Comparison of ENCODE assay signal across 8 mouse cellular contexts in the genomic region with DNA sequence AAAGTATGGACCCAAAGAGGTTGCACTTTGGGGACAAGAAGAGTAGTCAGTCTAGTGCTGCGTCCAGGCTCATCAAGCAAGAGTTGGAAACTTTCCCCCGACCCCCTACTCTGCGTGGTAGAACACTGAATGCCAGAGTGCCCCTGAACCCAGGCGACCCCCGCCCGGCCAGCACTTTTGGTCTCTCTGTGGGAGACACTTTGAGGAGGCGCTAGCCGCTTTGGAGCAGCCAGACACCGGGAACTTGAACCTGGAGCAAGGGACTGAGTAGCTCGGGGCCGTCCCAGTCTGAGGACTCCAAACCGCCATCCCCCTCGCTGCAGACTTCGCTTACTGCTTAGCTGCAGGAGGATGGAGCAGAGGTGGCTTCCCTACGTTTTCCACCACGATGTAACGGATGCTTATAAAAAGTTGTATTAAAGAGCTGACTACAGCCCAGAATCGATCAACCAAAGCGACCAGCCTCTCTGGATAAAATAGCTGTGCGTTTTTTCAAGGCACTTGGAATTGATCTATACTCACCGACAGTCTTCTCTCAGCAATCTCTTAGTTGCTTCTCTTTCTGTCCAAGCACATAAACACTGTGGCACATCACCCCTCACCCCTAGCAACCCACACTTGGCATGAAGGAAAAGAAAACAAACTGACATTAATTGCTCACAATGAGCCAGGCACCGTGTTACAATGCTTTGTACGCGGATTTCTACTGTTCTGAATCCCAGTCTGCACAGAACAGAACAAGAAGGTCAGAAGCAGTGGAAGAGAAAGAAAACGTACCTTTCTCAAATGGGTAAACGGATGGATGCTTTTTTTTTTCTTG. TPM values are rescaled to one million over a fixed set of nuclear protein-coding genes. Genes with fewer than 3 reads are reported as not detected.
DNase-seq lines count a peak whose midpoint lies in the region; ATAC-seq lines count a peak whose summit lies in the region.

No protein-coding gene starts in this region.

- H3K27ac ChIP-seq in heart, embryonic 15.5 days = peak overlapping the region; percentile 89
- no peak overlapping the region; the same call in 1 of the 2 replicates for H3K27ac ChIP-seq in midbrain, embryonic 16.5 days (ENCODE audit: low read length)

- H3K4me1 ChIP-seq in heart, embryonic 15.5 days (replicated peaks) = peaks cover 16% of the 10 kb centered on the region
- peaks cover 11% of the 10 kb centered on the region for H3K4me1 ChIP-seq in midbrain, embryonic 16.5 days (ENCODE audit: control insufficient read depth, insufficient read depth, low read length)

- ATAC-seq in heart, embryonic 15.5 days (replicated peaks; ENCODE audit: insufficient number of reproducible peaks, insufficient read depth, low FRiP score, low read depth) = no peak
- no peak for ATAC-seq in midbrain, embryonic 16.5 days

- H3K9me3 ChIP-seq in heart, embryonic 15.5 days (replicated peaks) = no peaks in the 10 kb centered on the region
- H3K9me3 ChIP-seq in midbrain, embryonic 16.5 days (replicated peaks; ENCODE audit: control insufficient read depth, low read length, poor library complexity, severe bottlenecking) = no peaks in the 10 kb centered on the region

- peak overlapping the region; percentile 87 for H3K4me3 ChIP-seq in heart, embryonic 15.5 days
- H3K4me3 ChIP-seq in midbrain, embryonic 16.5 days (ENCODE audit: low read depth, low read length) = peak overlapping the region; percentile 90

- peak overlapping the region; percentile 96 for H3K4me2 ChIP-seq in heart, embryonic 15.5 days
- H3K4me2 ChIP-seq in midbrain, embryonic 16.5 days (ENCODE audit: low read length) = peak overlapping the region; percentile 85

- peaks cover 7% of the 10 kb centered on the region; the same call in 1 of the 2 replicates for H3K27me3 ChIP-seq in heart, embryonic 15.5 days
- no peaks in the 10 kb centered on the region; the same call in 1 of the 2 replicates for H3K27me3 ChIP-seq in midbrain, embryonic 16.5 days (ENCODE audit: control insufficient read depth, insufficient read depth, low read depth, low read length)

- peak; percentile 9 for DNase-seq in urinary bladder, postnatal 14 days (ENCODE audit: low spot score)
- DNase-seq in urinary bladder, adult 2 months (ENCODE audit: low spot score) = no peak
- peak; percentile 71 for DNase-seq in embryo, embryonic 9.5 days (ENCODE audit: extremely low spot score)
- DNase-seq in left cerebral cortex, postnatal 4 days = peak; percentile 23
- DNase-seq in urinary bladder, postnatal 36 days (ENCODE audit: low spot score in 2 of 2) = peak; percentile 5 to 6
- no peak for DNase-seq in frontal cortex, adult 2 months (ENCODE audit: extremely low spot score in 1 of 2, low spot score in 1 of 2)

- H3K9ac ChIP-seq in heart, embryonic 15.5 days = peak overlapping the region; percentile 77
- H3K9ac ChIP-seq in midbrain, embryonic 16.5 days (ENCODE audit: low read depth, low read length) = no peak overlapping the region

- no peaks in the 10 kb centered on the region for H3K36me3 ChIP-seq in heart, embryonic 15.5 days
- no peaks in the 10 kb centered on the region for H3K36me3 ChIP-seq in midbrain, embryonic 16.5 days (ENCODE audit: control insufficient read depth, insufficient read depth, low read length)

- WGBS in heart, embryonic 15.5 days = 10% methylated on average over 26 of the region's 26 CpGs
- WGBS in midbrain, embryonic 16.5 days = 4% methylated on average over 26 of the region's 26 CpGs

- intact Hi-C loops in left cerebral cortex, postnatal 4 days (cut with DNase I) = loop anchor here (5.0 to 10.0 kb wide), 2 partner anchors 312 to 1040 kb away; no protein-coding TSS in a partner anchor

RNA-seq across cellular contexts. Expression of a gene that starts 1.2 kb away (rescaled TPM):
- 15.1 and 29.5 TPM in 2 replicates for polyA plus RNA-seq in urinary bladder, adult 2 months (2012; rRNA removed)
- 12.9 and 15.8 TPM in 2 replicates for polyA plus RNA-seq in heart, embryonic 15.5 days (2015; fragmentation: Nextera tagmentation; extraction: Ambion mirVana)
- total RNA-seq in left cerebral cortex, postnatal 4 days (2021) = 100 to 1,000 TPM; 179 to 184 TPM
- 49.8 and 61.6 TPM in 2 replicates for polyA plus RNA-seq in midbrain, embryonic 16.5 days (2015; fragmentation: Nextera tagmentation; extraction: Ambion mirVana)
- polyA plus RNA-seq in frontal cortex, adult 2 months (2012; rRNA removed) = 45.1 and 50.3 TPM in 2 replicates

Comparison
In these comparisons a context has a peak if more than half of its experiments do, and no peak if none do; other contexts are left out.
1. DNase-seq: peak in urinary bladder, postnatal 14 days (single experiment), embryo, embryonic 9.5 days (single experiment), left cerebral cortex, postnatal 4 days (single experiment) and urinary bladder, postnatal 36 days (2 of 2); none in urinary bladder, adult 2 months (single experiment) and frontal cortex, adult 2 months (0 of 2).